Mouse (Mus musculus) thymus, adult 2 months (tissue): ENCODE results near the gene Atp2c2.

Experiments
- CTCF ChIP-seq: fragments of 200-500 bp; IDR thresholded peaks from 2 replicates; pipeline ENCODE4 v1.5.1; 2012; ENCODE audit warnings: mild to moderate bottlenecking, control low read depth, low read length, moderate library complexity, borderline replicate concordance; ENCODE audit not compliant: control insufficient read depth, poor library complexity, insufficient read depth; ENCODE audit errors: extremely low read depth
- POLR2A ChIP-seq: fragments of 200-500 bp; IDR thresholded peaks from 2 replicates; pipeline ENCODE4 v1.6.1; 2012; ENCODE audit warnings: mild to moderate bottlenecking, low read length, control low read depth, moderate library complexity; ENCODE audit not compliant: control insufficient read depth, poor library complexity, insufficient read depth; ENCODE audit errors: extremely low read depth

- no peak for TF ChIP-seq CTCF
- no peak for TF ChIP-seq POLR2A
Observed at GRCm38 (mm10) chr8:119690602-119691001, 9.2 kb upstream of the Atp2c2 start.
